Mouse (Mus musculus) heart, embryonic 16.5 days (tissue): ENCODE data around the gene Skp1a. TPM values are rescaled to one million over a fixed set of nuclear protein-coding genes. Genes with fewer than 3 reads are reported as not detected.

Experiments used
- ATAC-seq: fragments of 200-750 bp; cut with Nextera tagmentation; replicated peaks from 2 replicates; pipeline ENCODE4 v1.8.0; 2017; ENCODE audit warnings: moderate number of reproducible peaks; ENCODE audit not compliant: insufficient read depth, low FRiP score; ENCODE audit errors: extremely low read depth
- H3K27ac ChIP-seq: fragments of 300-500 bp; sonication (generic); 2 replicates; pipeline ENCODE4 v1.5.1; 2014; ENCODE audit warnings: mild to moderate bottlenecking, low read length, control low read depth, moderate library complexity
- H3K27me3 ChIP-seq: fragments of 300-500 bp; sonication (generic); 2 replicates; pipeline ENCODE4 v1.6.1; 2014; ENCODE audit warnings: low read length, mixed read lengths; ENCODE audit not compliant: control insufficient read depth, insufficient read depth
- H3K36me3 ChIP-seq: fragments of 300-500 bp; sonication (generic); 2 replicates; pipeline ENCODE4 v1.6.1; 2014; ENCODE audit not compliant: control insufficient read depth, insufficient read depth
- H3K4me1 ChIP-seq: fragments of 300-500 bp; sonication (generic); 2 replicates; pipeline ENCODE4 v1.6.1; 2014; ENCODE audit warnings: low read length, mixed read lengths; ENCODE audit not compliant: control insufficient read depth, insufficient read depth
- H3K4me2 ChIP-seq: fragments of 300-500 bp; sonication (generic); 2 replicates; pipeline ENCODE4 v1.6.1; 2014; ENCODE audit warnings: low read depth, mild to moderate bottlenecking, control low read depth, low read length
- H3K4me3 ChIP-seq: fragments of 300-500 bp; sonication (generic); 2 replicates; pipeline ENCODE4 v1.5.1; 2014; ENCODE audit warnings: mild to moderate bottlenecking, control low read depth, low read length
- H3K9ac ChIP-seq: fragments of 300-500 bp; sonication (generic); 2 replicates; pipeline ENCODE4 v1.6.1; 2014; ENCODE audit warnings: low read length, control low read depth
- H3K9me3 ChIP-seq: fragments of 300-500 bp; sonication (generic); replicated peaks from 2 replicates; pipeline ENCODE4 v1.6.1; 2016; ENCODE audit warnings: low read length; ENCODE audit not compliant: control insufficient read depth
- WGBS: fragments of 180-500 bp; shearing (Covaris S2); extraction: QIAGEN DNeasy Blood & Tissue Kit; methylation state at CpG from one replicate; pipeline ENCODE4 v1.1.7; 2014; 5-methylcytosine and 5-hydroxymethylcytosine counted together
- polyA plus RNA-seq: library from polyadenylated mRNA; unstranded; fragments of >200 nt; fragmentation: Nextera tagmentation; extraction: Ambion mirVana; gene quantifications from 2 replicates; pipeline ENCODE4 v1.2.1, GENCODE M21; 2015

Gene Skp1a
- polyA plus RNA-seq, 1 experiment from 2014 or later = 507 TPM

DNA sequence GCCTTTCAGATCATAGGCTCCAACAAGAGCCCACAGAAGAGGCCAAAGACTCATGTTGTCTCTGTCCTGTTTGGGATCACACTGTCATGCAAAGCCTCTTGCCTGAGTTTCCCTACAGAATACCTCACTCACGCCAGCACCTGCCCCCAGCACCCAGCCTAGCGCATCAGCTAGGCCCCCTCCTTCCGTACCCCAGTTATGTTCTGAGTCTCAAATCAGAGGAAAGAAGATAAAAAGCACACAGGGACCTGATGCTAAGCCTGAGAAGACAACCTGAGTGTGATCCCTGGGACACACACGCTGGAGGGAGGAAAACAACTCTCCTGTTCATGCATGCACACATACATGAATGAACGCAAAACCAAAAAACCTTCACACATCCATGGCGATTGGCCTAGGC is 47.2 kb downstream of the Skp1a start:
- Histone ChIP-seq H3K9me3 (no peaks in the 10 kb centered on the region), H3K27ac (no peak overlapping the region), H3K4me2 (no peak overlapping the region), H3K27me3 (0 out of 2 replicates have a peak, but pooled peaks cover 7% of the 10 kb centered on the region), H3K36me3 (no peaks in the 10 kb centered on the region), H3K9ac (no peak overlapping the region; the same call in 1 of the 2 replicates), H3K4me1 (peaks cover 15% of the 10 kb centered on the region), H3K4me3 (peak overlapping the region; percentile 20; the same call in 1 of the 2 replicates)
- 91% methylated on average over 6 of the region's 6 CpGs for WGBS
- no peak for ATAC-seq

GRCm38 (mm10) chr11:52279611-52280145 is 47.9 kb downstream of the Skp1a start:
- Histone ChIP-seq H3K36me3 (no peaks in the 10 kb centered on the region), H3K4me1 (peaks cover 19% of the 10 kb centered on the region), H3K9me3 (no peaks in the 10 kb centered on the region), H3K9ac (no peak overlapping the region; the same call in 1 of the 2 replicates), H3K4me3 (peak overlapping the region; percentile 76), H3K4me2 (0 out of 2 replicates have a peak overlapping the region, but pooled peaks have one; percentile 2), H3K27me3 (peaks cover 10% of the 10 kb centered on the region), H3K27ac (no peak overlapping the region)
- WGBS = 91% methylated on average over 8 of the region's 8 CpGs
- no peak for ATAC-seq

GRCm38 (mm10) chr11:52280566-52281455 is 49.0 kb downstream of the Skp1a start:
- Histone ChIP-seq H3K9me3 (no peaks in the 10 kb centered on the region), H3K27ac (peak overlapping the region; percentile 12; the same call in 1 of the 2 replicates), H3K4me1 (peaks cover 15% of the 10 kb centered on the region), H3K4me2 (0 out of 2 replicates have a peak overlapping the region, but pooled peaks have one; percentile 11), H3K36me3 (no peaks in the 10 kb centered on the region), H3K27me3 (peaks cover 16% of the 10 kb centered on the region), H3K4me3 (peak overlapping the region; percentile 76), H3K9ac (peak overlapping the region; percentile 14; the same call in 1 of the 2 replicates)
- ATAC-seq = no peak
- 89% methylated on average over 11 of the region's 11 CpGs for WGBS

DNA sequence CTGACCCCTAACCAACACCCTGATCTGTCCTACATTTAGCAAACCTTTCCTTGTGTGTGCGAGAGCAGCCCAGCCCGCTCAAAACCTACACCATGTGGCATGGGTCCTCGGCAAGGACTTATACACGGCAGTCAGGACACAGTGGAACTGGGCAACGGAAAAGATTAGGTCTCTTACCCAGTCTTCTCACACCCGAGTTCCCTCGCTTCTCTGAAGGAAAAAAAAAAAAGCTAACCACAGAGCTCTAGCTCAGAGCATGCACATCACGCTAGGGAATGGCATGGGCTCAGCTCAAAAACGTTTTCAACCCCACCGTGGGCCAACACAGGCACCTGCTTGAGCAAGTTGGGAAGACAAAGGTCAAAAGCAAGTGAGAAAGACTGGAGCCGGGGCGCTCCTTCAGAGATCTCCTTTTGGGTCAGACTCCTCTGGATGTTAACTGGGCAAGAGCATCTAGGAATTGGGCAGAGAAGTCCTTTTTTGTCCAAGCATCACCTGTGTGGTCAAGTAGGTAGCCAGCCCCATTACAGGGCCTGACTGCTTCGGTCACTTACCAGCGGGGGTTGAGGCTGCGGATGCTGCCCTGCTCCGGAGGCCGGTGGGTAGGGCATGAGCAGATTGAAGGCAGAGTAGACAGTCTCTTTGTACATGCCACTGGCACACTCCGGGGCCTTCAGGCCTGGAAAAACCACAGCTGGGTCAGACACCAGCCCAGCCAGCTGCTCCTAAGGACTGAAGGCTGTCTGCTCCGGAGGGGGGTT is 50.0 kb downstream of the Skp1a start:
- Histone ChIP-seq H3K4me3 (peak overlapping the region; percentile 76), H3K9me3 (no peaks in the 10 kb centered on the region), H3K4me2 (peak overlapping the region; percentile 97; the same call in 1 of the 2 replicates), H3K36me3 (no peaks in the 10 kb centered on the region), H3K27me3 (peaks cover 16% of the 10 kb centered on the region), H3K27ac (no peak overlapping the region; the same call in 1 of the 2 replicates), H3K4me1 (peaks cover 15% of the 10 kb centered on the region), H3K9ac (peak overlapping the region; percentile 81; the same call in 1 of the 2 replicates)
- no peak for ATAC-seq
- whole genome bisulfite sequencing = 67% methylated on average over 19 of the region's 19 CpGs

- peaks cover 15% of the 10 kb centered on the region for H3K4me1 ChIP-seq
- H3K9me3 ChIP-seq = no peaks in the 10 kb centered on the region
- 0 out of 2 replicates have a peak, but pooled peaks have one; percentile 12 for ATAC-seq
- 4% methylated on average over 19 of the region's 19 CpGs for WGBS
- H3K27me3 ChIP-seq = peaks cover 16% of the 10 kb centered on the region
- H3K27ac ChIP-seq = 0 out of 2 replicates have a peak overlapping the region, but pooled peaks have one; percentile 20
- peak overlapping the region; percentile 81 for H3K9ac ChIP-seq
- H3K4me3 ChIP-seq = peak overlapping the region; percentile 76
- H3K36me3 ChIP-seq = no peaks in the 10 kb centered on the region
- peak overlapping the region; percentile 97 for H3K4me2 ChIP-seq
Measured at GRCm38 (mm10) chr11:52282420-52282773, 50.6 kb downstream of the Skp1a start.

GRCm38 (mm10) chr11:52282774-52283595 is 51.2 kb downstream of the Skp1a start, which contains the start of gene Tcf7:
TSS of gene Tcf7 (minus strand) at chr11:52283014.
- Histone ChIP-seq H3K4me1 (peaks cover 15% of the 10 kb centered on the region), H3K9me3 (no peaks in the 10 kb centered on the region), H3K36me3 (no peaks in the 10 kb centered on the region), H3K27ac (peak within 1 kb of the TSS; percentile 20; the same call in 1 of the 2 replicates), H3K27me3 (peaks cover 16% of the 10 kb centered on the region), H3K9ac (peak within 1 kb of the TSS; percentile 81), H3K4me2 (peak within 1 kb of the TSS; percentile 97), H3K4me3 (peak within 1 kb of the TSS; percentile 76)
- peak; percentile 76 for ATAC-seq
- under 1% methylated on average over 68 of the region's 97 CpGs for WGBS

DNA sequence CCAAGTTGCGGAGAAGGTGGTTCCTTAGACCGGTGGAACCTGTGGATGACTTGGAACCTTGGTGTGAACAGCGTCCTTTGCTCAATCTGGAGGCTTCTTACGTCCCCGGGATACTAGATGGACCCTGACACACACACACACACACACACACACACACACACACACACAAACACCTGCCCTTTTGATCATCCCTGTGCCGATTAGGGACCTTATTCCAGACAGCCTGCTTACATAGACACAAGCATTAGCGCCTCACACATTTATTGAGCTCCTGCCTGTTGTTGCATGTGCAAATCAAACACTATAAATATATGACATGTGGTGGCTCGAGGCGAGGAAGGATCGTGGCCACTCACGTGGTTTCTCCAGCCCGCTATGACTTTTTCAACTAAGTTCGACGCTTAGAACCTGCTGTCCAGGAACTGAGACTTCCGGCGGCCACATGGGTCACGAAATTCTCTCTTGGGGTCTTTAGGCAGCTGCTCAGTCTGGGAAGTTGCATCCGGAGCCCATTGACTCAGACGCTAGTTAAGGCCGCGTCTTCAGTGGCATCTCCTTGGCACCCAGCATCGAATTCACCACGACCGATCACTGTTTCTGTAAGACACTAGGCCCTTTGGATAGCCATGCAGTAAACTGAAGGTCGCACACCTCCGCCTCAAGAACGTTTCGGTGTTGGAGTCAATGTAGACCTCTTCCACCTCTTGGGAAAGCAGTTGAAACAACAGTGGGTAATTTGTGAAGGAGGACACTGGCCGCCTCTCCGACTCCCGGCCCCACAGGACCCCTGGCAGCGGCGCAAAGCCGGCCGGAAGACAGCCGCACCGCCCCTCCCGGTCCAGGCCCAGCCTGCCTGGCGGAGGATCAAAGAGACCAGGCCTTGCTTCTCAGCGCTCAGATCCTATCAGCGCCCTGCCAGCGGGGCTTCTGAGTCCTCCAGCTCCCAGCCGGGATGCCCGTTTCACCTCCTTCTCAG is 52.1 kb downstream of the Skp1a start:
- H3K27ac ChIP-seq = no peak overlapping the region
- H3K4me3 ChIP-seq = peak overlapping the region; percentile 76
- peak; percentile 34; the same call in 1 of the 2 replicates for ATAC-seq
- 9% methylated on average over 44 of the region's 44 CpGs for WGBS
- H3K36me3 ChIP-seq = no peaks in the 10 kb centered on the region
- H3K4me1 ChIP-seq = peaks cover 15% of the 10 kb centered on the region
- no peaks in the 10 kb centered on the region for H3K9me3 ChIP-seq
- peaks cover 16% of the 10 kb centered on the region for H3K27me3 ChIP-seq
- H3K4me2 ChIP-seq = peak overlapping the region; percentile 97
- peak overlapping the region; percentile 21 for H3K9ac ChIP-seq
